Mouse (Mus musculus) inflammation-experienced regulatory T-cells, adult 6 months (primary cell): Measurements from ENCODE around the gene Trim37. TPM values are rescaled to one million over a fixed set of nuclear protein-coding genes. Genes with fewer than 3 reads are reported as not detected.

ENCODE experiments used
- ATAC-seq: one replicate; pipeline ENCODE4 v1.8.0; 2017
- polyA plus RNA-seq, 3 experiments: library from polyadenylated mRNA; unstranded; fragments of 100-300 nt; shearing (Covaris generic); gene quantifications; one replicate each; pipeline ENCODE4 v1.2.1; 2017

Trim37 gene
- polyA plus RNA-seq: 1 to 10 TPM; 5.0 to 9.7 (median 7.6) TPM

GRCm38 (mm10) chr11:87126824-87127816, at the start of gene Trim37:
TSS of gene Trim37 (plus strand) at chr11:87127077.
- peak; percentile 87 for ATAC-seq

GRCm38 (mm10) chr11:87083712-87084111, 43.2 kb upstream of the Trim37 start:
- no peak for ATAC-seq

- no peak for ATAC-seq
Measured at GRCm38 (mm10) chr11:87085461-87085860, 41.4 kb upstream of the Trim37 start.

GRCm38 (mm10) chr11:87086290-87086984, 40.4 kb upstream of the Trim37 start, which contains the start of gene Smg8:
TSS of gene Smg8 (minus strand) at chr11:87086774.
- peak; percentile 97 for ATAC-seq

- no peak for ATAC-seq
Measured at GRCm38 (mm10) chr11:87087142-87087541, 39.7 kb upstream of the Trim37 start.

GRCm38 (mm10) chr11:87108409-87108754, 18.5 kb upstream of the Trim37 start, which contains the start of gene Prr11:
TSS of gene Prr11 (minus strand) at chr11:87108708.
- ATAC-seq: no peak

- peak; percentile 90 for ATAC-seq
Measured at GRCm38 (mm10) chr11:87108755-87109518, 17.9 kb upstream of the Trim37 start, which contains the start of gene Ska2. TSS of gene Ska2 (plus strand) at chr11:87109234.

GRCm38 (mm10) chr11:87109519-87110171, 17.2 kb upstream of the Trim37 start:
- no peak for ATAC-seq

GRCm38 (mm10) chr11:87110172-87110909, 16.5 kb upstream of the Trim37 start:
- no peak for ATAC-seq

- no peak for ATAC-seq
Measured at GRCm38 (mm10) chr11:87121864-87122263, 5.0 kb upstream of the Trim37 start.

GRCm38 (mm10) chr11:87125562-87125961, 1.3 kb upstream of the Trim37 start:
- no peak for ATAC-seq

GRCm38 (mm10) chr11:87126281-87126823, 525 bp upstream of the Trim37 start:
- no peak for ATAC-seq

GRCm38 (mm10) chr11:87136233-87136632, 9.4 kb downstream of the Trim37 start:
- no peak for ATAC-seq

GRCm38 (mm10) chr11:87158012-87158411, 31.1 kb downstream of the Trim37 start:
- no peak for ATAC-seq

- no peak for ATAC-seq
Measured at GRCm38 (mm10) chr11:87162687-87163086, 35.8 kb downstream of the Trim37 start.

GRCm38 (mm10) chr11:87163751-87164150, 36.9 kb downstream of the Trim37 start:
- no peak for ATAC-seq

GRCm38 (mm10) chr11:87173625-87174024, 46.7 kb downstream of the Trim37 start:
- ATAC-seq: no peak

- ATAC-seq: no peak
Measured at GRCm38 (mm10) chr11:87175031-87175430, 48.2 kb downstream of the Trim37 start.

- ATAC-seq: no peak
Measured at GRCm38 (mm10) chr11:87212313-87212712, 85.4 kb downstream of the Trim37 start.

- no peak for ATAC-seq
Measured at GRCm38 (mm10) chr11:87222686-87223085, 95.8 kb downstream of the Trim37 start.

- ATAC-seq: no peak
Measured at GRCm38 (mm10) chr11:87227056-87227455, 100.2 kb downstream of the Trim37 start.
